Mouse (Mus musculus) 3T3-L1 (cell line): ENCODE measurements around the gene 1700123K08Rik.
A peak's percentile ranks its signal among the peaks of the same experiment; 100 is the strongest.
"Not testable (repeated sequence)": the region's sequence is repeated elsewhere in the genome, so short reads cannot be mapped to it uniquely, and the experiment has no call there.

Experiments used
- DNase-seq: peaks from one replicate; pipeline ENCODE4 v3.0.0-alpha.2; 2015; ENCODE audit warnings: low read depth, low spot score

The 1700123K08Rik gene

DNA sequence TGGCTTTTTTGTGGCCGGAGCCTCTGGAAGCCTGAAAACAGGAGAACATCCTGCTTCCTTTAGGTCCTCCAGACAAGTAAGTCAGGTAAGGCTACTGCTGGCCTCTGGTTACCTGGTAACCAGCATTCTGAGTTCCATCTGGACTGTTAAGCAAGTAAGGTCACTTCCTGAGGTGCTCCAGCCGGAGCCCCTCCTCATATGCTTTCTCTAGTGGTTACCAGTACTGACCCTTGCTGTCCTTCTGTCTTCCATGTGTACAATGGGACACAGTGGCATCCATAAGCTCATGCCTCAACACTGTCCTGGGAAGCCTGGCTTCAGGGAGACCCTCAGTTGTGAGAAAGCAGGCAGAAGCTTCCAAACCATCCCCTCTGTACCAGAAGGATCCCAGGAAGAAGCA, at the start of gene 1700123K08Rik:
Gene 1700123K08Rik (minus strand): TSS at position 101 of the 400 bp plus-strand sequence.
- not testable (repeated sequence) for DNase-seq

DNA sequence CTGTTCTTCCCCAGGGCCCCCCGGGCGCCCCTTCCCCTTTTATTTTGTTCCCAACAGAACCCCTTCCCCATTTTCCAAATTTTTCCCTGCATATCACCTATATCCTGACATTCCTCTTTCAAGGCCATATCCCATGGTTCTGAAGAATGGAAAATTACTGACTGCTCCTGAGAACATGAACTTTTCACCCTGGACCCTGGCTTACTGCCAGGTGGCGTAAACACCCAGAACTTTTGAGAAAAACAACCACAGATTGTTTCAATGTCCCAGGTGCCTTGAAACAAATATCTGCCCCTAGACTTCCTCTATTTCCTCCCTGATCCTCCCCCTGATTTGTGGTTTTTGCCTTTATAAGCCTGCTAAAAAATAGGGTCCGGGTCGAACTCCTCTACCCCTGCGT, 22.9 kb upstream of the 1700123K08Rik start:
- DNase-seq: peak; percentile 34

DNA sequence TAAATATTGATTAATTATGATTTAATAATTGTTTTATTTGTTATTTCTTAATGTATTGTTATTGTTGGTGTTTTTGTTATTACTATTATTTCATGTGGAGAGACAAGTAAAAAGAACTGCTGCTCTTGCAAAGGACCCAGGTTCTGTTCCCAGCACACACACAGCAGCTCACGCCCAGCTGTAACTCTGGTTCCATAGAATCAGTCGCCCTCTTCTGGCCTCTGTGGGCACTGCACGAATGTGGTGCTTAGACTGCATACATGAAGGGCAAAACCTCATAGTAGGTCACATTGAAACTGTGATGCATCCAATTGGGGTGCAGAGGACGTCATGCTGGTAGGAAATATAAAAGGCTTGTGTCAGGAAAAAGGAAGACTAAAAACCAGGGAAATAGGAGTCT, 7.1 kb upstream of the 1700123K08Rik start:
- DNase-seq: peak; percentile 83

DNA sequence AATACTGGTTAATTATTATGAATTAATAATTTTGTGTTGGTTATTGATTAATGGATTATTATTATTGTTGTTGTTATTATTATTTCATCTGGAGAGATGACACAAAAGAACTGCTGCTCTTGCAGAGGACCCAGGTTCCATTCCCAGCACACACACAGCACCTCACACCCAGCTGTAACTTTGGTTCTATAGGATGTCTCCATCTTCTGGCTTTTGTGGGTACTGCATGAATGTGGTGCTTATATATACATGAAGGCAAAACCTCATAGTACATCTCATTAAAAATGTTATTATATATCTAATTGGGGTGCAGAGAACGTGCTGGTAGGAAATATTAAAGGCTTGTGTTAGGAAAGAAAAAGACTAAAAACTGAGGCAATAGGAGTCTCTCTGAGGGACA, 11.8 kb downstream of the 1700123K08Rik start:
- peak; percentile 63 for DNase-seq

DNA sequence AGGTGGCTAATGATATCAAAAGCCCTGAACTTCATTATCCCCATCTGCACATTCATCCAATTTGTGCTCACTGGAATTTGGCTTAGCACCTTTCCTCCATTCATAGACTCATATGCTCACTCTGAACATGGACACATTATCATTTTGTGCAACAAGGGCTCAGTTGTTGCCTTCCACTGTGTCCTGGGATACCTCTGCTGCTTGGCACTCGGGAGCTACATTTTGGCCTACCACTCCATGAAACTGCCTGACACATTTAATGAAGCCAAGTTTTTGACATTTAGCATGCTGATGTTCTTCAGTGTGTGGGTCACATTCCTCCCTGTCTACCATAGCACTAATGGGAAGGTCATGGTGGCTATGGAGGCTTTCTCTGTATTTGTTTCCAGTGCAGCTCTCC, 32.0 kb downstream of the 1700123K08Rik start:
- DNase-seq: no peak
